Mouse (Mus musculus): ENCODE measurements at regions not wholly inside any gene's neighbourhood (a gene's known extent, or its start where the extent isn't known, plus 50 kb on each side); places are given as distances from the start of the nearest gene placed in this dataset.

GRCm38 (mm10) chr15:13324439-13324838 is 151.0 kb upstream of the Cdh6 start:
- H3K27me3 ChIP-seq (ENCODE audit: control insufficient read depth, insufficient read depth, insufficient read length) = no peaks in the 10 kb centered on the region
- H3K36me3 ChIP-seq (ENCODE audit: control insufficient read depth, insufficient read depth) = no peaks in the 10 kb centered on the region
- no peaks in the 10 kb centered on the region for H3K79me2 ChIP-seq (ENCODE audit: control insufficient read depth, insufficient read depth)
- no peak overlapping the region for H3K4me2 ChIP-seq (ENCODE audit: low read depth)
- H3K4me3 ChIP-seq = no peak overlapping the region
- no peak overlapping the region for H3ac ChIP-seq (ENCODE audit: control insufficient read depth, insufficient read length)
- TF ChIP-seq MYOD1 (IDR thresholded peaks at IDR 0.05; ENCODE audit: control insufficient read depth in 1 of 3, insufficient read length in 2 of 3, low read depth in 2 of 3) = no peak
- no peak for TF ChIP-seq REST (IDR thresholded peaks at IDR 0.05; ENCODE audit: insufficient read depth, insufficient read length)
- TF ChIP-seq E2F4 (IDR thresholded peaks at IDR 0.05; ENCODE audit: insufficient read depth) = no peak
- no peak for TF ChIP-seq SRF (IDR thresholded peaks at IDR 0.05; ENCODE audit: control insufficient read depth, insufficient read length, low read depth)
- TF ChIP-seq TCF3 (IDR thresholded peaks at IDR 0.05; ENCODE audit: insufficient read length, low read depth) = no peak
- TF ChIP-seq MAX (IDR thresholded peaks at IDR 0.05; ENCODE audit: low read depth) = no peak
- TF ChIP-seq POLR2AphosphoS2 (IDR thresholded peaks at IDR 0.05; ENCODE audit: insufficient read length, low read depth) = no peak
- TF ChIP-seq POLR2A (IDR thresholded peaks at IDR 0.05; ENCODE audit: insufficient read length, low read depth) = no peak

- Histone ChIP-seq H3K79me2 (ENCODE audit: control insufficient read depth, insufficient read depth) (no peaks in the 10 kb centered on the region), H3K27me3 (ENCODE audit: control insufficient read depth, insufficient read depth, insufficient read length) (no peaks in the 10 kb centered on the region), H3K4me3 (no peak overlapping the region), H3K4me2 (ENCODE audit: low read depth) (no peak overlapping the region), H3ac (ENCODE audit: control insufficient read depth, insufficient read length) (no peak overlapping the region), H3K36me3 (ENCODE audit: control insufficient read depth, insufficient read depth) (no peaks in the 10 kb centered on the region)
- TF ChIP-seq E2F4 (IDR thresholded peaks at IDR 0.05; ENCODE audit: insufficient read depth) (no peak), USF1 (IDR thresholded peaks at IDR 0.05; ENCODE audit: low read depth) (no peak), POLR2AphosphoS2 (IDR thresholded peaks at IDR 0.05; ENCODE audit: insufficient read length, low read depth) (no peak), CEBPB (IDR thresholded peaks at IDR 0.05; ENCODE audit: insufficient read depth, poor library complexity, severe bottlenecking) (no peak), MYOG (IDR thresholded peaks at IDR 0.05; ENCODE audit: control insufficient read depth in 1 of 3, insufficient read depth in 1 of 3, insufficient read length in 2 of 3, low read depth in 2 of 3) (no peak), SRF (IDR thresholded peaks at IDR 0.05; ENCODE audit: control insufficient read depth, insufficient read length, low read depth) (no peak), TCF12 (IDR thresholded peaks at IDR 0.05; ENCODE audit: insufficient read depth, poor library complexity, severe bottlenecking) (no peak)
These were observed 147.3 kb upstream of the Cdh6 start for GRCm38 (mm10) chr15:13320599-13321348.

GRCm38 (mm10) chr15:13304562-13304961 is 131.1 kb upstream of the Cdh6 start:
- no peaks in the 10 kb centered on the region for H3K79me2 ChIP-seq (ENCODE audit: control insufficient read depth, insufficient read depth)

GRCm38 (mm10) chr15:13303456-13303855 is 130.0 kb upstream of the Cdh6 start:
- no peak overlapping the region for H3K4me2 ChIP-seq (ENCODE audit: low read depth)
- H3K4me3 ChIP-seq = no peak overlapping the region
- no peaks in the 10 kb centered on the region for H3K27me3 ChIP-seq (ENCODE audit: control insufficient read depth, insufficient read depth, insufficient read length)
- no peak for TF ChIP-seq CEBPB (IDR thresholded peaks at IDR 0.05; ENCODE audit: insufficient read depth, poor library complexity, severe bottlenecking)
- TF ChIP-seq MAX (IDR thresholded peaks at IDR 0.05; ENCODE audit: low read depth) = no peak
- TF ChIP-seq SRF (IDR thresholded peaks at IDR 0.05; ENCODE audit: control insufficient read depth, insufficient read length, low read depth) = no peak
- no peak for TF ChIP-seq TCF3 (IDR thresholded peaks at IDR 0.05; ENCODE audit: insufficient read length, low read depth)
- no peak for TF ChIP-seq TCF12 (IDR thresholded peaks at IDR 0.05; ENCODE audit: insufficient read depth, poor library complexity, severe bottlenecking)
- no peak for TF ChIP-seq MYOD1 (IDR thresholded peaks at IDR 0.05; ENCODE audit: control insufficient read depth in 1 of 3, insufficient read length in 2 of 3, low read depth in 2 of 3)
- no peak for TF ChIP-seq POLR2AphosphoS2 (IDR thresholded peaks at IDR 0.05; ENCODE audit: insufficient read length, low read depth)
- TF ChIP-seq MYOG (IDR thresholded peaks at IDR 0.05; ENCODE audit: control insufficient read depth in 1 of 3, insufficient read depth in 1 of 3, insufficient read length in 2 of 3, low read depth in 2 of 3) = no peak
- H3ac ChIP-seq (ENCODE audit: control insufficient read depth, insufficient read length) = no peak overlapping the region
- H3K36me3 ChIP-seq (ENCODE audit: control insufficient read depth, insufficient read depth) = no peaks in the 10 kb centered on the region
- H3K79me2 ChIP-seq (ENCODE audit: control insufficient read depth, insufficient read depth) = no peaks in the 10 kb centered on the region

More at GRCm38 (mm10) chr15:13304562-13304961, 131.1 kb upstream of the Cdh6 start:
- TF ChIP-seq POLR2A (IDR thresholded peaks at IDR 0.05; ENCODE audit: insufficient read length, low read depth) (no peak), MYOG (IDR thresholded peaks at IDR 0.05; ENCODE audit: control insufficient read depth in 1 of 3, insufficient read depth in 1 of 3, insufficient read length in 2 of 3, low read depth in 2 of 3) (no peak), POLR2AphosphoS2 (IDR thresholded peaks at IDR 0.05; ENCODE audit: insufficient read length, low read depth) (no peak), TCF3 (IDR thresholded peaks at IDR 0.05; ENCODE audit: insufficient read length, low read depth) (no peak), CEBPB (IDR thresholded peaks at IDR 0.05; ENCODE audit: insufficient read depth, poor library complexity, severe bottlenecking) (no peak), MYOD1 (IDR thresholded peaks at IDR 0.05; ENCODE audit: control insufficient read depth in 1 of 3, insufficient read length in 2 of 3, low read depth in 2 of 3) (no peak), REST (IDR thresholded peaks at IDR 0.05; ENCODE audit: insufficient read depth, insufficient read length) (no peak), MAX (IDR thresholded peaks at IDR 0.05; ENCODE audit: low read depth) (no peak), E2F4 (IDR thresholded peaks at IDR 0.05; ENCODE audit: insufficient read depth) (no peak), SRF (IDR thresholded peaks at IDR 0.05; ENCODE audit: control insufficient read depth, insufficient read length, low read depth) (no peak), TCF12 (IDR thresholded peaks at IDR 0.05; ENCODE audit: insufficient read depth, poor library complexity, severe bottlenecking) (no peak), USF1 (IDR thresholded peaks at IDR 0.05; ENCODE audit: low read depth) (no peak)
- Histone ChIP-seq H3K4me3 (no peak overlapping the region), H3K27me3 (ENCODE audit: control insufficient read depth, insufficient read depth, insufficient read length) (no peaks in the 10 kb centered on the region), H3K36me3 (ENCODE audit: control insufficient read depth, insufficient read depth) (no peaks in the 10 kb centered on the region), H3ac (ENCODE audit: control insufficient read depth, insufficient read length) (no peak overlapping the region), H3K4me2 (ENCODE audit: low read depth) (no peak overlapping the region)

- H3K79me2 ChIP-seq (ENCODE audit: control insufficient read depth, insufficient read depth) = no peaks in the 10 kb centered on the region
- TF ChIP-seq MYOD1 (IDR thresholded peaks at IDR 0.05; ENCODE audit: control insufficient read depth in 1 of 3, insufficient read length in 2 of 3, low read depth in 2 of 3) = no peak
- no peak for TF ChIP-seq USF1 (IDR thresholded peaks at IDR 0.05; ENCODE audit: low read depth)
- TF ChIP-seq POLR2A (IDR thresholded peaks at IDR 0.05; ENCODE audit: insufficient read length, low read depth) = no peak
- TF ChIP-seq SRF (IDR thresholded peaks at IDR 0.05; ENCODE audit: control insufficient read depth, insufficient read length, low read depth) = no peak
- TF ChIP-seq E2F4 (IDR thresholded peaks at IDR 0.05; ENCODE audit: insufficient read depth) = no peak
- TF ChIP-seq MAX (IDR thresholded peaks at IDR 0.05; ENCODE audit: low read depth) = no peak
- TF ChIP-seq MYOG (IDR thresholded peaks at IDR 0.05; ENCODE audit: control insufficient read depth in 1 of 3, insufficient read depth in 1 of 3, insufficient read length in 2 of 3, low read depth in 2 of 3) = no peak
- TF ChIP-seq TCF12 (IDR thresholded peaks at IDR 0.05; ENCODE audit: insufficient read depth, poor library complexity, severe bottlenecking) = no peak
- H3ac ChIP-seq (ENCODE audit: control insufficient read depth, insufficient read length) = no peak overlapping the region
- no peaks in the 10 kb centered on the region for H3K36me3 ChIP-seq (ENCODE audit: control insufficient read depth, insufficient read depth)
- H3K27me3 ChIP-seq (ENCODE audit: control insufficient read depth, insufficient read depth, insufficient read length) = no peaks in the 10 kb centered on the region
- no peak overlapping the region for H3K4me2 ChIP-seq (ENCODE audit: low read depth)
- H3K4me3 ChIP-seq = no peak overlapping the region
These were observed 129.2 kb upstream of the Cdh6 start for GRCm38 (mm10) chr15:13302672-13303071.
